Mouse (Mus musculus) small intestine, adult 2 months (tissue): ENCODE results near the gene Cemip2.

ENCODE experiments used
- CTCF ChIP-seq: fragments of 200-500 bp; IDR thresholded peaks from 2 replicates; pipeline ENCODE4 v1.5.1; 2012; ENCODE audit warnings: low read depth, mild to moderate bottlenecking, control low read depth, inconsistent platforms, low read length, moderate library complexity, mixed read lengths; ENCODE audit not compliant: insufficient replicate concordance, insufficient read length; ENCODE audit errors: extremely low read depth
- POLR2A ChIP-seq: fragments of 200-500 bp; IDR thresholded peaks from 2 replicates; pipeline ENCODE4 v1.6.1; 2012; ENCODE audit warnings: low read depth, mild to moderate bottlenecking, control low read depth, inconsistent platforms, low read length, moderate library complexity

- TF ChIP-seq POLR2A (no peak), CTCF (no peak)
These were observed 13.4 kb upstream of the Cemip2 start for GRCm38 (mm10) chr19:21764738-21765137.
